18 mouse cellular contexts compared by ENCODE assay signal in the genomic region with DNA sequence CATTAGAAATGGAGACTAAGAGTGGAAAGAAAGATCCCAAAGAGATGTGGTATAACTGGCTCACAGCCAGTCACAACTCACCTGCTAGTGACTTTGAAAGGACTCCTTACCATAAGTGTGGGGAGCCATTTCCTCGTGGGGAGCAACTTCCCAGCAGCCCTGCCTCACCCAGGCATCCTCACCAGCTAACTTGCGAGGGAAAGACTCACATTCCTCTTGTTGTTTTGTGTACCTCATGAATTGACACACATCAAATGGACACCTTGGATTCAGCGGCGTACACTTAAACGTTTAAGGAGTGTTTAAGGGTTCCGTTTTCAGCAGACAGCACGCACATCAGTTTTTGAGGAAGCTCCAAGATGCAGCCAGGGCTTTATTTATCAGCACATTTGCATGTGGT.
DNase-seq lines count a peak whose midpoint lies in the region; ATAC-seq lines count a peak whose summit lies in the region.
"Had no signal": no experiment of that assay in that cellular context is flagged by ENCODE, and none has a peak within 500 bp of the region (broad histone marks: within the 10 kb centered on the region; RNA-seq: fewer than 3 reads in every experiment).

No protein-coding gene starts in this region.

- DNase-seq in A20 (ENCODE audit: low read depth, low spot score) (peak; percentile 47), ES-CJ7 (ENCODE audit: low read depth, low spot score) (peak; percentile 31), ZHBTc4 (ENCODE audit: low read depth, low spot score) (peak; percentile 65)
- DNase-seq in testis, postnatal 14 days (ENCODE audit: low spot score) = no peak
- DNase-seq: adrenal gland, adult 2 months; adrenal gland, postnatal 10 days; adrenal gland, postnatal 25 days; B cell, adult 2 months; cerebellum, adult 11 months; cerebellum, adult 18-20 months; cerebellum, adult 8-10 months; cerebellum, adult 9-11 months; cerebellum, postnatal 14 days; cerebellum, postnatal 36 days; embryo, embryonic 11 days had no signal

- ATAC-seq in megakaryocyte progenitor cell, adult 5-6 weeks (replicated peaks; ENCODE audit: poor library complexity) = no peak
- ATAC-seq: CD4-positive, CD25-positive, alpha-beta regulatory T cell, adult 4 months; forebrain, embryonic 13.5 days had no signal
